Mouse (Mus musculus) lung, embryonic 16.5 days (tissue): Measurements from ENCODE around the gene Thsd4. TPM values are rescaled to one million over a fixed set of nuclear protein-coding genes. Genes with fewer than 3 reads are reported as not detected.
"Not testable (repeated sequence)": the region's sequence is repeated elsewhere in the genome, so short reads cannot be mapped to it uniquely, and the experiment has no call there.

Experiments
- ATAC-seq: fragments of 200-750 bp; cut with Nextera tagmentation; 2 replicates; pipeline ENCODE4 v1.8.0; 2017; ENCODE audit warnings: low read depth, mild to moderate bottlenecking, moderate library complexity
- H3K27ac ChIP-seq: fragments of 300-500 bp; sonication (generic); 2 replicates; pipeline ENCODE4 v1.5.1; 2014; ENCODE audit warnings: mild to moderate bottlenecking, control low read depth, low read length
- H3K27me3 ChIP-seq: fragments of 300-500 bp; sonication (generic); 2 replicates; pipeline ENCODE4 v1.6.1; 2014; ENCODE audit warnings: low read depth, low read length, mixed read lengths; ENCODE audit not compliant: control insufficient read depth, insufficient read depth
- H3K36me3 ChIP-seq: fragments of 300-500 bp; sonication (generic); 2 replicates; pipeline ENCODE4 v1.6.1; 2014; ENCODE audit warnings: low read length; ENCODE audit not compliant: control insufficient read depth, insufficient read depth
- H3K4me1 ChIP-seq: fragments of 300-500 bp; sonication (generic); replicated peaks from 2 replicates; pipeline ENCODE4 v1.6.1; 2014; ENCODE audit warnings: low read length, mixed read lengths; ENCODE audit not compliant: control insufficient read depth, insufficient read depth
- H3K4me2 ChIP-seq: fragments of 300-500 bp; sonication (generic); 2 replicates; pipeline ENCODE4 v1.6.1; 2014; ENCODE audit warnings: low read depth, low read length, control low read depth
- H3K4me3 ChIP-seq: fragments of 300-500 bp; sonication (generic); 2 replicates; pipeline ENCODE4 v1.5.1; 2014; ENCODE audit warnings: mild to moderate bottlenecking, low read length, control low read depth
- H3K9ac ChIP-seq: fragments of 300-500 bp; sonication (generic); 2 replicates; pipeline ENCODE4 v1.6.1; 2014; ENCODE audit warnings: low read length, control low read depth
- H3K9me3 ChIP-seq: fragments of 300-500 bp; sonication (generic); 2 replicates; pipeline ENCODE4 v1.6.1; 2016; ENCODE audit warnings: low read length; ENCODE audit not compliant: control insufficient read depth
- WGBS: fragments of 180-500 bp; shearing (Covaris S2); extraction: QIAGEN DNeasy Blood & Tissue Kit; methylation state at CpG from one replicate; pipeline ENCODE4 v1.1.7; 2014; 5-methylcytosine and 5-hydroxymethylcytosine counted together
- polyA plus RNA-seq: library from polyadenylated mRNA; unstranded; fragments of >200 nt; fragmentation: Nextera tagmentation; extraction: Ambion mirVana; gene quantifications from 2 replicates; pipeline ENCODE4 v1.2.1, GENCODE M21; 2015

Gene Thsd4
- polyA plus RNA-seq, 1 experiment from 2014 or later: 6.4 TPM

- Histone ChIP-seq H3K4me1 (no peaks in the 10 kb centered on the region), H3K27me3 (no peaks in the 10 kb centered on the region), H3K9ac (no peak overlapping the region), H3K9me3 (no peaks in the 10 kb centered on the region), H3K4me3 (no peak overlapping the region), H3K27ac (no peak overlapping the region), H3K4me2 (no peak overlapping the region), H3K36me3 (no peaks in the 10 kb centered on the region)
- ATAC-seq: no peak
- WGBS: 66% methylated on average over 7 of the region's 7 CpGs
Measured at GRCm38 (mm10) chr9:60186948-60187347, 334.9 kb downstream of the Thsd4 start.

- no peaks in the 10 kb centered on the region for H3K27me3 ChIP-seq
- no peak overlapping the region for H3K9ac ChIP-seq
- 69% methylated on average over 3 of the region's 3 CpGs for WGBS
- H3K4me2 ChIP-seq: no peak overlapping the region
- peaks cover 10% of the 10 kb centered on the region; the same call in 1 of the 2 replicates for H3K4me1 ChIP-seq
- no peak overlapping the region for H3K27ac ChIP-seq
- ATAC-seq: no peak
- no peaks in the 10 kb centered on the region for H3K9me3 ChIP-seq
- no peaks in the 10 kb centered on the region for H3K36me3 ChIP-seq
- no peak overlapping the region for H3K4me3 ChIP-seq
Measured at GRCm38 (mm10) chr9:60184083-60184482, 337.8 kb downstream of the Thsd4 start.

GRCm38 (mm10) chr9:60182371-60182770, 339.5 kb downstream of the Thsd4 start:
- no peak overlapping the region for H3K9ac ChIP-seq
- no peaks in the 10 kb centered on the region for H3K27me3 ChIP-seq
- H3K4me3 ChIP-seq: no peak overlapping the region
- H3K4me2 ChIP-seq: no peak overlapping the region
- peaks cover 10% of the 10 kb centered on the region; the same call in 1 of the 2 replicates for H3K4me1 ChIP-seq
- no peaks in the 10 kb centered on the region for H3K9me3 ChIP-seq
- no peak overlapping the region for H3K27ac ChIP-seq
- no peak for ATAC-seq
- 75% methylated on average over 6 of the region's 6 CpGs for WGBS
- H3K36me3 ChIP-seq: no peaks in the 10 kb centered on the region

GRCm38 (mm10) chr9:60180936-60181335, 340.9 kb downstream of the Thsd4 start:
- H3K9me3 ChIP-seq: no peaks in the 10 kb centered on the region
- H3K27me3 ChIP-seq: no peaks in the 10 kb centered on the region
- peak overlapping the region; percentile 70; the same call in 1 of the 2 replicates for H3K27ac ChIP-seq
- H3K4me1 ChIP-seq: peaks cover 10% of the 10 kb centered on the region; the same call in 1 of the 2 replicates
- H3K9ac ChIP-seq: no peak overlapping the region
- no peak for ATAC-seq
- H3K4me3 ChIP-seq: no peak overlapping the region
- WGBS: 80% methylated on average over 3 of the region's 3 CpGs
- H3K36me3 ChIP-seq: no peaks in the 10 kb centered on the region
- no peak overlapping the region for H3K4me2 ChIP-seq

- H3K36me3 ChIP-seq: no peaks in the 10 kb centered on the region
- 26% methylated on average over 6 of the region's 6 CpGs for WGBS
- peaks cover 10% of the 10 kb centered on the region; the same call in 1 of the 2 replicates for H3K4me1 ChIP-seq
- H3K9ac ChIP-seq: no peak overlapping the region
- H3K27me3 ChIP-seq: no peaks in the 10 kb centered on the region
- H3K27ac ChIP-seq: peak overlapping the region; percentile 70
- ATAC-seq: peak; percentile 28; the same call in 1 of the 2 replicates
- H3K4me3 ChIP-seq: no peak overlapping the region
- no peak overlapping the region for H3K4me2 ChIP-seq
- H3K9me3 ChIP-seq: no peaks in the 10 kb centered on the region
Measured at GRCm38 (mm10) chr9:60180114-60180513, 341.7 kb downstream of the Thsd4 start.

- Histone ChIP-seq H3K9ac (no peak overlapping the region), H3K4me2 (no peak overlapping the region), H3K9me3 (no peaks in the 10 kb centered on the region), H3K4me1 (peaks cover 10% of the 10 kb centered on the region; the same call in 1 of the 2 replicates), H3K4me3 (no peak overlapping the region), H3K27me3 (no peaks in the 10 kb centered on the region), H3K27ac (no peak overlapping the region), H3K36me3 (no peaks in the 10 kb centered on the region)
- 77% methylated on average over 3 of the region's 3 CpGs for WGBS
- no peak for ATAC-seq
Measured at GRCm38 (mm10) chr9:60176311-60176710, 345.5 kb downstream of the Thsd4 start.

GRCm38 (mm10) chr9:60172459-60173060, 349.3 kb downstream of the Thsd4 start:
- H3K4me2 ChIP-seq, H3K27me3 ChIP-seq, H3K9me3 ChIP-seq, H3K27ac ChIP-seq, H3K9ac ChIP-seq, H3K4me3 ChIP-seq, H3K4me1 ChIP-seq, ATAC-seq, H3K36me3 ChIP-seq: not testable (repeated sequence)
- WGBS: 47% methylated on average over 8 of the region's 9 CpGs

- Histone ChIP-seq H3K27ac (no peak overlapping the region), H3K36me3 (no peaks in the 10 kb centered on the region), H3K9me3 (no peaks in the 10 kb centered on the region), H3K27me3 (no peaks in the 10 kb centered on the region), H3K4me2 (no peak overlapping the region), H3K4me3 (no peak overlapping the region), H3K9ac (no peak overlapping the region), H3K4me1 (no peaks in the 10 kb centered on the region)
- WGBS: 80% methylated on average over 4 of the region's 4 CpGs
- ATAC-seq: no peak
Measured at GRCm38 (mm10) chr9:60166990-60167389, 354.9 kb downstream of the Thsd4 start.

- H3K36me3 ChIP-seq: no peaks in the 10 kb centered on the region
- no peak overlapping the region for H3K4me2 ChIP-seq
- 7% methylated on average over 5 of the region's 5 CpGs for WGBS
- H3K27me3 ChIP-seq: no peaks in the 10 kb centered on the region
- H3K9me3 ChIP-seq: no peaks in the 10 kb centered on the region
- no peak overlapping the region for H3K4me3 ChIP-seq
- ATAC-seq: no peak
- H3K9ac ChIP-seq: 0 out of 2 replicates have a peak overlapping the region, but pooled peaks have one; percentile 10
- H3K27ac ChIP-seq: no peak overlapping the region
- H3K4me1 ChIP-seq: peaks cover 11% of the 10 kb centered on the region
Measured at GRCm38 (mm10) chr9:60160855-60161254, 361.0 kb downstream of the Thsd4 start.
